Mouse (Mus musculus) kidney, embryonic 16.5 days (tissue): Measurements from ENCODE around the gene Pld4. TPM values are rescaled to one million over a fixed set of nuclear protein-coding genes. Genes with fewer than 3 reads are reported as not detected.

Experiments
- ATAC-seq: fragments of 200-750 bp; cut with Nextera tagmentation; 2 replicates; pipeline ENCODE4 v1.8.0; 2017; ENCODE audit warnings: moderate TSS enrichment; ENCODE audit not compliant: low FRiP score, low TSS enrichment
- H3K27ac ChIP-seq: fragments of 300-500 bp; sonication (generic); 2 replicates; pipeline ENCODE4 v1.5.1; 2014; ENCODE audit warnings: low read length
- H3K27me3 ChIP-seq: fragments of 300-500 bp; sonication (generic); 2 replicates; pipeline ENCODE4 v1.6.1; 2014; ENCODE audit warnings: low read length, control low read depth, mixed read lengths; ENCODE audit not compliant: insufficient read depth
- H3K36me3 ChIP-seq: fragments of 300-500 bp; sonication (generic); 2 replicates; pipeline ENCODE4 v1.6.1; 2014; ENCODE audit warnings: low read length, control low read depth, mixed read lengths; ENCODE audit not compliant: insufficient read depth
- H3K4me1 ChIP-seq: fragments of 300-500 bp; sonication (generic); 2 replicates; pipeline ENCODE4 v1.6.1; 2014; ENCODE audit warnings: low read length, control low read depth, mixed read lengths; ENCODE audit not compliant: insufficient read depth
- H3K4me2 ChIP-seq: fragments of 300-500 bp; sonication (generic); replicated peaks from 2 replicates; pipeline ENCODE4 v1.6.1; 2014; ENCODE audit warnings: low read depth, low read length
- H3K4me3 ChIP-seq: fragments of 300-500 bp; sonication (generic); 2 replicates; pipeline ENCODE4 v1.5.1; 2014; ENCODE audit warnings: mild to moderate bottlenecking, low read length
- H3K9ac ChIP-seq: fragments of 300-500 bp; sonication (generic); replicated peaks from 2 replicates; pipeline ENCODE4 v1.6.1; 2014; ENCODE audit warnings: low read length
- H3K9me3 ChIP-seq: fragments of 300-500 bp; sonication (generic); 2 replicates; pipeline ENCODE4 v1.6.1; 2016; ENCODE audit warnings: low read length, control low read depth
- WGBS: fragments of 180-500 bp; shearing (Covaris S2); extraction: QIAGEN DNeasy Blood & Tissue Kit; methylation state at CpG from one replicate; pipeline ENCODE4 v1.1.7; 2014; 5-methylcytosine and 5-hydroxymethylcytosine counted together
- polyA plus RNA-seq: library from polyadenylated mRNA; unstranded; fragments of >200 nt; fragmentation: Nextera tagmentation; extraction: Ambion mirVana; gene quantifications from 2 replicates; pipeline ENCODE4 v1.2.1, GENCODE M21; 2015

Pld4 gene
- polyA plus RNA-seq, 1 experiment from 2014 or later: 7.3 TPM

DNA sequence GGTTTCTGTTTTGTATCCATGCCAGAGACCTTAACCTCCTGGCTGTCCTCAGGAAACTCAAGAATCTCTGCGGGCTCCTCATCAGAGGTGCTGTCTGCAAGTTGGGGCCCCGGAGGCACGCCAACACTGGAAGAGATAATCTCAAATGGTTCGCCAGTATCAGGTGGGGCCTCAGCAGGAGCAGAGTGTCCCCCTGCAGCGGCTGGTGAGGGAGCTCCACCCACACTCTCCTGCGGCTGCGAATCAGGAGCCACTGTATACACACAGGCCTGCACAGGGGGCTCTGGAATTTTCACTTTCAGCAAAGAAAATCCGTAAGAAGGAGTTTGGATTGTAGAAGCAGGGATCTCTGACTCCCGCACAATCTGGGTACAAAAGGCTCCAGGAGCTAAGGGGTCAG lies 12.9 kb downstream of the Pld4 start:
- ATAC-seq: no peak
- no peak overlapping the region for H3K4me2 ChIP-seq
- no peaks in the 10 kb centered on the region for H3K4me1 ChIP-seq
- no peak overlapping the region for H3K27ac ChIP-seq
- peaks cover 7% of the 10 kb centered on the region; the same call in 1 of the 2 replicates for H3K9me3 ChIP-seq
- H3K27me3 ChIP-seq: no peaks in the 10 kb centered on the region
- WGBS: 52% methylated on average over 9 of the region's 9 CpGs
- no peak overlapping the region for H3K9ac ChIP-seq
- H3K36me3 ChIP-seq: no peaks in the 10 kb centered on the region
- no peak overlapping the region for H3K4me3 ChIP-seq

DNA sequence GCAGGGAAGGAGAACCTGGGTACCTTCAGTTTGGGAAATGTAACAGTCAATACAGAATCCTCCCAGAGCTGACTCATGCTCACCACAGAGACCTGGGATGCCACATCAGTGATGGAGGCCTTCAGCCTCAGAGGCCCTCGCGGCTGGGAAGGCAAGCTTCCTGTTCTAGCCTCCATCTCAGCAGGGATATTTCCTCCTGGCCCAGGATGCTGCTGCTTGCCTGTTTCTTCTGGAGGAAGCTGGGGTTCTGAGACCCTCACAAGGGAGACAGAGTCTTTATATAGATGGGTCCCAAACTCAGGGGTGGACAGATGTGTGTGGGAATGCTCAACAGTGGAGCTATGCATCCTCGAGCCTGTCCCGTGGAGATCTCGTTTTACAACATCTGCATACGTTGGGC lies 13.6 kb downstream of the Pld4 start:
- H3K4me3 ChIP-seq: no peak overlapping the region
- H3K4me2 ChIP-seq: no peak overlapping the region
- no peaks in the 10 kb centered on the region for H3K27me3 ChIP-seq
- no peaks in the 10 kb centered on the region for H3K4me1 ChIP-seq
- peaks cover 7% of the 10 kb centered on the region; the same call in 1 of the 2 replicates for H3K9me3 ChIP-seq
- no peak overlapping the region for H3K27ac ChIP-seq
- ATAC-seq: no peak
- WGBS: 82% methylated on average over 6 of the region's 6 CpGs
- no peaks in the 10 kb centered on the region for H3K36me3 ChIP-seq
- H3K9ac ChIP-seq: no peak overlapping the region

DNA sequence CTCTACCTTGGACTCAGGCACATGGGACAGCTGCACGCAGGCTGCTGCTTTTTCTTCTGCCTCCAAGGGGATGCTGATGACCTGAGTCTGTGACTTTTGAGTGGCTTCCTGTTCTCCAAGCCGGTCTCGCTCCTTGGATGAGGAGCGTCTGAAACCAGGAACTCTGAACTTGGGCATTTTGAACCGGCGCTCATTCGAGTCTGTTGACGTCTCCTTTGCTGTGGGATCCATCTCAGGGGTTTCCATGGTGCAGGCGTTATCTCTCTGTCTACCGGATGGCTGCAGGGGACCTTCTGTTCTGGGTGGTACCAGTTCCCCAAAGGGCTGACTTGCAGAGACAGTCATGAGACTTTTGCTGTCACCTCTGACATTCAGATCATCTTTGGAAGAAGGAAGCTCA lies 14.0 kb downstream of the Pld4 start:
- Histone ChIP-seq H3K36me3 (no peaks in the 10 kb centered on the region), H3K4me1 (no peaks in the 10 kb centered on the region), H3K9ac (no peak overlapping the region), H3K9me3 (peaks cover 7% of the 10 kb centered on the region; the same call in 1 of the 2 replicates), H3K4me2 (no peak overlapping the region), H3K27ac (no peak overlapping the region), H3K4me3 (no peak overlapping the region), H3K27me3 (no peaks in the 10 kb centered on the region)
- ATAC-seq: no peak
- WGBS: 94% methylated on average over 10 of the region's 10 CpGs

DNA sequence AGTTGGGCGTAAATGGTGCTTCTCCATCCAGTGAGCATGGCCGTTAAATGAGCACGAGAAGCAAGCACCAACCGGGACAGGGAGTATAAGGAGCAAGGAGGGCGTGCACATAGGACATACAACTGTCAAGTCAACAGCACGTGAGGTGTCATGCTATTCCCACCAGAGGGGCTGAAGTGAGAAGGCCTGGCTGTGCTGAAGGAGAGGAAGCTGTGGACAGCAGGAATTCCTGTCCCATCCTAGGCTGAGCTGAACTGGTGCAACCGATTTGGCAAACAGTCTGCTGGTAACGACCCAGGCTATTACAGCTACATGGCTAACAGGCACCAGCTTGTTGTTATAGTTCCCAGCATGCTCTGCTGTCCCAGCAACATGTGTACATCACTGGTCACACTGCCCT lies 30.6 kb downstream of the Pld4 start:
- H3K4me3 ChIP-seq: no peak overlapping the region
- H3K36me3 ChIP-seq: no peaks in the 10 kb centered on the region
- no peaks in the 10 kb centered on the region for H3K9me3 ChIP-seq
- H3K9ac ChIP-seq: no peak overlapping the region
- H3K4me2 ChIP-seq: no peak overlapping the region
- 49% methylated on average over 8 of the region's 8 CpGs for WGBS
- no peak overlapping the region for H3K27ac ChIP-seq
- peaks cover 16% of the 10 kb centered on the region for H3K4me1 ChIP-seq
- no peaks in the 10 kb centered on the region for H3K27me3 ChIP-seq
- no peak for ATAC-seq

DNA sequence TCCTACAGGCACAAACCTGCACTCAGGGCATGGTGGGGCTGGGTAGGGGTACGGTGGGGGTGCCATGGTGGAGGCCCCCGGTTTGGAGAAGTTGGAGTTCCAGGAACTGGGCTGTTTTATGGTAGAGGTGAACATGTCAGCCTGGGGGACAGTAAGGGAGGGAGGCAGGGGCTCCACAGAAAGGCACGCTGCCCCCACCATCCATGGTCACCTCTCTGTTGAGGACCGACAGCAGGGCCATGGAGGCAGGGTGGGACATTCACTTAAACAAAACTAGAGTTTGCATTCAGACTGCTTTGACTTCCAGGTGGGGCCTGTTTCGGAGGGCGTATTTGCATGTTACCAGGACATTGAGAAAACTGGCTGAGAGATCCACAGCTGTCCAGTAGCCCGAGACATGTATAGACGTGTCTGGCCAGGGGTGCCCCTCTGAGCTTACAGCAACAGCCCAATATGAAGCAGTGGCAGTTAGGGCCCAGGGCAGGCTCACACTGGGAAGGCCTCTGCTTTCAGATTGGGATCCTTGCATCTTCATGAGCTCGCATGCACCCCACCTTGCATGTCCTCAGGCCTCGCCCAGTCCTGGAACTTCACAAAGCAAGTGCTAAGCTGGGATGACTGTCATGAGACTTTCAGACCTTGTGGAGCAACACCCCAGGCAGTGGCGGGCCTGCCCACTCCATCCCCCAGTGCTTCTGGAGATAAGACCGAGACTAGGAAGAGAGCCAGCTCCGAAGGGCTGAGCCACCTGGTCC lies 33.3 kb downstream of the Pld4 start:
- Histone ChIP-seq H3K27ac (no peak overlapping the region; the same call in 1 of the 2 replicates), H3K4me2 (no peak overlapping the region), H3K36me3 (no peaks in the 10 kb centered on the region), H3K4me1 (peaks cover 25% of the 10 kb centered on the region), H3K4me3 (no peak overlapping the region), H3K9me3 (no peaks in the 10 kb centered on the region), H3K27me3 (no peaks in the 10 kb centered on the region), H3K9ac (peak overlapping the region; percentile 19; the same call in 1 of the 2 replicates)
- ATAC-seq: peak; percentile 44; the same call in 1 of the 2 replicates
- 73% methylated on average over 13 of the region's 13 CpGs for WGBS

DNA sequence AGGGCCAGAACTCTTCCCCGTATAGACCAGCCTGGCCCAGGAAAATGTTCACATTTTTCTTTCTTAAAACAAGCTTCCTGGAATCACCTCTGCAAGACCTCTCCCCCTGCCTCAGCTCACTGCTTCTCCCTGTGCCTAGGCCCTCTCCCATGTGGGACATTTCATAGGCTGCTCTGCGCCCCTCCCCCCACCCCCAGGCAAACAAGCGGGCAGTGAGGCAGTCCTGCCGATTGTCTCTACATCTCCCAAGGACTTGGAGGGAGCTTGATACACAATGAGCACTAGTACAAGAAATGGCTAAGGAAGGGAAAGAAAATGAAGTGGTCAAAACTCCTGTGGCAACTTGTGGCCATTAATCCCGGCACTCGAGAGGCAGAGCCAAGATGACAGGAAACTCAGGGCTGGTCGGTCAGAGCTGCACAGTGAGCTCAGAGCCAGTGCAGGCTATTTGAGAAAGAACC lies 33.9 kb downstream of the Pld4 start:
- no peak overlapping the region for H3K4me3 ChIP-seq
- peaks cover 25% of the 10 kb centered on the region for H3K4me1 ChIP-seq
- no peak overlapping the region; the same call in 1 of the 2 replicates for H3K9ac ChIP-seq
- 0 out of 2 replicates have a peak overlapping the region, but pooled peaks have one; percentile 6 for H3K4me2 ChIP-seq
- WGBS: 27% methylated on average over 7 of the region's 7 CpGs
- no peak overlapping the region; the same call in 1 of the 2 replicates for H3K27ac ChIP-seq
- no peaks in the 10 kb centered on the region for H3K9me3 ChIP-seq
- no peaks in the 10 kb centered on the region for H3K27me3 ChIP-seq
- no peaks in the 10 kb centered on the region for H3K36me3 ChIP-seq
- ATAC-seq: no peak

DNA sequence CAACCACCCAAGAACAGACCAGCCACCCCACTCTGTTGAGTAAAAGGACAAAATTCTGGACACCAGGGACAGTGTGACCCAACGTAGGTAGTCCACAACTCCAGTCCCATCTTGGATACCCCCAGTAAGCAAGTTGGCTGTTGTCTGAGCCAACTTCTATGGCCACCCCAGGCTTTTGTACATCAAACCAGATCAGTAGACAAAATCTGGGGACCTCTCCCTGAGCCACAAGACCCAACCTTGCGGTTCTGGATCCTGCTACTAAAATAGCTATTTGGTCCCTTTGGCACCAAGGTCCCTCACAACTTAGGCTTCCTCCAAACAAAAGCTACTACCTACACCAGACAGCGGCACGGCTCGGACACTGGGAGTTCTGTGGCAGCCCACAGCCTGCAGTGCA lies 34.5 kb downstream of the Pld4 start:
- Histone ChIP-seq H3K4me1 (peaks cover 25% of the 10 kb centered on the region), H3K4me2 (no peak overlapping the region), H3K9ac (no peak overlapping the region), H3K9me3 (no peaks in the 10 kb centered on the region), H3K27me3 (no peaks in the 10 kb centered on the region), H3K4me3 (no peak overlapping the region), H3K27ac (no peak overlapping the region), H3K36me3 (no peaks in the 10 kb centered on the region)
- ATAC-seq: no peak
- 81% methylated on average over 5 of the region's 5 CpGs for WGBS

DNA sequence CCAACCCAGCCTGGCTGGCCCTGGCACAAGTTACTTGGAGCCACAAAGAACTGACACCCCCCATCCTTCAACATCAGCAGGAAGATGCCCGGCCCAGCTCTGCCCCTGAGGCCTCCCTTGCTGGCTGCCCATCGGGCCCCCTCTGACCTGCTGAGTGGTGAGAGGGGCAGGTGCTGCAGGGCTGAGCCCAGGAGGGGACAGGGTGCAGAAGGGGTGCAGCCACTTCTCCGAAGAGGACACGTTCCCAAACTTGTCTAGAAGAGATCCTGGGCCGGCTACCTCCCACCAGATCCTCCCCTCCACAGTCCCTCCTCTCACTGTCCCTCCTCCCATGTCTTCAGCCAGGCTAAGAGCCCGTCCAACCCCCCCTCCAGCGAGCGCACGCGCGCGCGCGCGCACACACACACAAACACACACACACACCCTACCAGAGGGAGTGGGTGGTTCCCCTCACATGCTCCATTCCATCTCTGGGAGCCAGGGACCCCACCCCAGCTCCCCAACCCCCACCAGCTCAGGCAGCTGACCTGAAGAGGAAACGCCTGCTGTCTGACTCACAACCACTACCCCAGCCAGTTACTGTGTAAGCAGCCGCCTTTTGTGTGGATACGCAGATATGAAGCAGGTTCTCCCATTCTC lies 35.1 kb downstream of the Pld4 start:
- 67% methylated on average over 17 of the region's 18 CpGs for WGBS
- H3K36me3 ChIP-seq: no peaks in the 10 kb centered on the region
- H3K4me1 ChIP-seq: peaks cover 25% of the 10 kb centered on the region
- ATAC-seq: no peak
- no peaks in the 10 kb centered on the region for H3K9me3 ChIP-seq
- H3K9ac ChIP-seq: no peak overlapping the region
- no peaks in the 10 kb centered on the region for H3K27me3 ChIP-seq
- no peak overlapping the region for H3K4me3 ChIP-seq
- no peak overlapping the region for H3K27ac ChIP-seq
- no peak overlapping the region for H3K4me2 ChIP-seq

DNA sequence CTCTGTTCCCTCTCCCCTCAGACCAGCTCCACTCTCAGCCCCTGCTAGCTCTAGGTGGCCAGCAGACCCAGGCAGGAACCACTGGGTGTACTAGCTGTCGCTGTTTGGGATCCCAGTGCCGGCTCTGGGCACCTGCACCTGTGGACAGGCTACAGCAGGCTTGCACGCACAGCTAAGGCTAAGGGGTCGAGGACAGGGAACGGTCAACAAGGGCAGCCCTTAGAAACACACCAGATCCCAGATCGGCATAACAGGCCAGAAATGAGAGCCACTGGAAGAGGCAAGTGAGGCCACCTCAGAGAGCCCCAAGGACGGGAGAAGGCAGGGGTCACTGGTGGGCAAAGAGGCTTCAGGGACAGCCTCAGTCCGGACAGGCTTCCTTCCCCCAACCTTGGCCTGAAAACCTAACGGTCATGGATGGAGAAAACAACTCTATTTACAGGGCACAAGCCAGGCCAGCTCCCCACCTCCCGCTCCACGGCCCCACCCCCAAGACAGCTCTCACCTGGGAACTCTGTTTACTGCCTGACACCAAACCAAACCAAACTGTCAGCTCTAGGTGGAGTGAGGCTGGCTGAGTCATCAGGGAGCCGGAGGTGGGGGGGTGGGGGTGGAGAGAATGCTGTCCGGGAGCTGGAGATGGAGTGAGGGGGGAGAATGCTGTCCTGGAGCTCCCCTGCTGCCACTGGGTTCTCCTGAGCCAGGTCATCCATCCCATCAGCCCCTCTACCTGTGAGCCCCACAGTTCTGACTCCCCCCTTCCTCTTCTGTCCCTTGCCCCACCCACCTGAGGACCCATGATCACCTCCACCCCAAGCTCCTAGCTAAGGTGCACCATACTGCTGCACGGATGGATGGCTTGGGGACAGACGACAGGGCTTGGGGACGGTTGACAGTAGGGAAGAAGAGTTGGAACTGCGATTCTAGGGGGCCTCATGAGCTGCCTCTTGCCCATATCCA lies 36.4 kb downstream of the Pld4 start:
- no peak overlapping the region for H3K4me2 ChIP-seq
- H3K9me3 ChIP-seq: no peaks in the 10 kb centered on the region
- WGBS: 45% methylated on average over 17 of the region's 17 CpGs
- no peak overlapping the region; the same call in 1 of the 2 replicates for H3K9ac ChIP-seq
- H3K4me1 ChIP-seq: peaks cover 31% of the 10 kb centered on the region
- ATAC-seq: no peak
- no peaks in the 10 kb centered on the region for H3K36me3 ChIP-seq
- H3K27me3 ChIP-seq: peaks cover 6% of the 10 kb centered on the region; the same call in 1 of the 2 replicates
- H3K4me3 ChIP-seq: no peak overlapping the region
- no peak overlapping the region for H3K27ac ChIP-seq
